Mouse (Mus musculus) lung, postnatal 0 days (tissue): ENCODE measurements around the gene Dync1h1. TPM values are rescaled to one million over a fixed set of nuclear protein-coding genes. Genes with fewer than 3 reads are reported as not detected.

ENCODE experiments used
- ATAC-seq: fragments of 200-750 bp; cut with Nextera tagmentation; 2 replicates; pipeline ENCODE4 v1.8.0; 2017; ENCODE audit warnings: moderate library complexity
- DNase-seq: peaks from one replicate; pipeline ENCODE4 v3.0.0-alpha.2; 2016; ENCODE audit warnings: low spot score
- H3K27ac ChIP-seq: fragments of 300-500 bp; sonication (generic); 2 replicates; pipeline ENCODE4 v1.5.1; 2014; ENCODE audit warnings: antibody characterized with exemption, mild to moderate bottlenecking, low read length, mixed read lengths
- H3K27me3 ChIP-seq: fragments of 300-500 bp; sonication (generic); replicated peaks from 2 replicates; pipeline ENCODE4 v1.6.1; 2014; ENCODE audit warnings: low read length, mixed read lengths; ENCODE audit not compliant: insufficient read depth
- H3K36me3 ChIP-seq: fragments of 300-500 bp; sonication (generic); 2 replicates; pipeline ENCODE4 v1.6.1; 2014; ENCODE audit warnings: low read length, mixed read lengths; ENCODE audit not compliant: insufficient read depth
- H3K4me1 ChIP-seq: fragments of 300-500 bp; sonication (generic); 2 replicates; pipeline ENCODE4 v1.6.1; 2014; ENCODE audit warnings: antibody characterized with exemption, low read depth, low read length, mixed read lengths; ENCODE audit not compliant: insufficient read depth
- H3K4me2 ChIP-seq: fragments of 300-500 bp; sonication (generic); replicated peaks from 2 replicates; pipeline ENCODE4 v1.6.1; 2014; ENCODE audit warnings: low read depth, mild to moderate bottlenecking, low read length, moderate library complexity, mixed read lengths
- H3K4me3 ChIP-seq: fragments of 300-500 bp; sonication (generic); 2 replicates; pipeline ENCODE4 v1.5.1; 2014; ENCODE audit warnings: low read depth, low read length
- H3K9ac ChIP-seq: fragments of 300-500 bp; sonication (generic); replicated peaks from 2 replicates; pipeline ENCODE4 v1.6.1; 2014; ENCODE audit warnings: low read depth, mild to moderate bottlenecking
- H3K9me3 ChIP-seq: fragments of 300-500 bp; sonication (generic); 2 replicates; pipeline ENCODE4 v1.6.1; 2016; ENCODE audit warnings: low read length, mixed read lengths
- CTCF ChIP-seq: IDR thresholded peaks from 2 replicates; pipeline ENCODE4 v1.5.1; 2016; ENCODE audit warnings: antibody characterized with exemption, mild to moderate bottlenecking
- EP300 ChIP-seq: IDR thresholded peaks from 2 replicates; pipeline ENCODE4 v1.6.1; 2016; ENCODE audit warnings: antibody characterized with exemption, mild to moderate bottlenecking, control low read depth
- WGBS: fragments of 180-500 bp; shearing (Covaris S2); extraction: QIAGEN DNeasy Blood & Tissue Kit; methylation state at CpG from one replicate; pipeline ENCODE4 v1.1.7; 2014; 5-methylcytosine and 5-hydroxymethylcytosine counted together
- polyA plus RNA-seq: library from polyadenylated mRNA; unstranded; fragments of >200 nt; fragmentation: Nextera tagmentation; extraction: Ambion mirVana; gene quantifications from 2 replicates; pipeline ENCODE4 v1.2.1, GENCODE M21; 2015

The Dync1h1 gene
- polyA plus RNA-seq, 1 experiment from 2014 or later, result 34.7 TPM

GRCm38 (mm10) chr12:110667466-110668077 lies 66.3 kb downstream of the Dync1h1 start:
- H3K9ac ChIP-seq, result no peak overlapping the region
- no peaks in the 10 kb centered on the region for H3K4me1 ChIP-seq
- TF ChIP-seq CTCF (peak; percentile 31), EP300 (no peak)
- ATAC-seq, result no peak
- no peak overlapping the region for H3K27ac ChIP-seq
- H3K36me3 ChIP-seq, result peaks cover 51% of the 10 kb centered on the region
- no peaks in the 10 kb centered on the region for H3K9me3 ChIP-seq
- no peak for DNase-seq
- H3K27me3 ChIP-seq, result no peaks in the 10 kb centered on the region
- no peak overlapping the region for H3K4me2 ChIP-seq
- 81% methylated on average over 13 of the region's 13 CpGs for WGBS
- no peak overlapping the region for H3K4me3 ChIP-seq

- no peak overlapping the region for H3K27ac ChIP-seq
- H3K27me3 ChIP-seq, result no peaks in the 10 kb centered on the region
- DNase-seq (no peak), ATAC-seq (no peak)
- H3K4me2 ChIP-seq, result no peak overlapping the region
- no peak overlapping the region for H3K4me3 ChIP-seq
- 48% methylated on average over 5 of the region's 5 CpGs for WGBS
- H3K4me1 ChIP-seq, result no peaks in the 10 kb centered on the region
- no peak overlapping the region for H3K9ac ChIP-seq
- no peaks in the 10 kb centered on the region for H3K36me3 ChIP-seq
- H3K9me3 ChIP-seq, result no peaks in the 10 kb centered on the region
- TF ChIP-seq CTCF (peak; percentile 63), EP300 (no peak)
Observed at GRCm38 (mm10) chr12:110674243-110674642, 73.0 kb downstream of the Dync1h1 start.

- no peak for TF ChIP-seq EP300
- no peak for TF ChIP-seq CTCF
- Histone ChIP-seq H3K9me3 (no peaks in the 10 kb centered on the region), H3K27ac (no peak overlapping the region), H3K27me3 (no peaks in the 10 kb centered on the region), H3K4me3 (no peak overlapping the region), H3K4me1 (no peaks in the 10 kb centered on the region), H3K36me3 (no peaks in the 10 kb centered on the region), H3K9ac (no peak overlapping the region), H3K4me2 (no peak overlapping the region)
- WGBS, result 22% methylated on average over 7 of the region's 7 CpGs
- DNase-seq (peak; percentile 72), ATAC-seq (peak; percentile 86)
Observed at GRCm38 (mm10) chr12:110681191-110681590, 79.9 kb downstream of the Dync1h1 start.

- ATAC-seq (no peak), DNase-seq (no peak)
- no peak overlapping the region for H3K9ac ChIP-seq
- no peak overlapping the region for H3K4me3 ChIP-seq
- WGBS, result 50% methylated on average over 3 of the region's 3 CpGs
- no peaks in the 10 kb centered on the region for H3K4me1 ChIP-seq
- no peak overlapping the region for H3K4me2 ChIP-seq
- H3K27me3 ChIP-seq, result no peaks in the 10 kb centered on the region
- H3K36me3 ChIP-seq, result no peaks in the 10 kb centered on the region
- H3K27ac ChIP-seq, result no peak overlapping the region
- no peaks in the 10 kb centered on the region for H3K9me3 ChIP-seq
- no peak for TF ChIP-seq EP300
- TF ChIP-seq CTCF, result no peak
Observed at GRCm38 (mm10) chr12:110681878-110682277, 80.6 kb downstream of the Dync1h1 start.

GRCm38 (mm10) chr12:110682561-110683299 lies 81.5 kb downstream of the Dync1h1 start, which contains the start of gene 1700001K19Rik:
TSS of gene 1700001K19Rik (minus strand) at chr12:110682619.
- 64% methylated on average over 9 of the region's 9 CpGs for WGBS
- no peak within 1 kb of the TSS for H3K4me3 ChIP-seq
- H3K9me3 ChIP-seq, result no peaks in the 10 kb centered on the region
- DNase-seq (no peak), ATAC-seq (no peak)
- H3K4me1 ChIP-seq, result no peaks in the 10 kb centered on the region; the same call in 1 of the 2 replicates
- H3K4me2 ChIP-seq, result no peak within 1 kb of the TSS
- no peak within 1 kb of the TSS for H3K27ac ChIP-seq
- H3K27me3 ChIP-seq, result no peaks in the 10 kb centered on the region
- H3K9ac ChIP-seq, result no peak within 1 kb of the TSS
- H3K36me3 ChIP-seq, result no peaks in the 10 kb centered on the region
- TF ChIP-seq EP300 (no peak), CTCF (no peak)

GRCm38 (mm10) chr12:110683580-110683979 lies 82.3 kb downstream of the Dync1h1 start:
- no peaks in the 10 kb centered on the region for H3K9me3 ChIP-seq
- H3K4me3 ChIP-seq, result no peak overlapping the region
- no CpG with 5 or more reads among the region's 1 CpGs for WGBS
- no peak overlapping the region for H3K4me2 ChIP-seq
- H3K27me3 ChIP-seq, result no peaks in the 10 kb centered on the region
- H3K9ac ChIP-seq, result no peak overlapping the region
- ATAC-seq (no peak), DNase-seq (no peak)
- TF ChIP-seq EP300 (no peak), CTCF (no peak)
- peaks cover 3% of the 10 kb centered on the region; the same call in 1 of the 2 replicates for H3K4me1 ChIP-seq
- H3K36me3 ChIP-seq, result no peaks in the 10 kb centered on the region
- no peak overlapping the region for H3K27ac ChIP-seq
